Mouse (Mus musculus) E14TG2a.4 (cell line): ENCODE measurements around the gene Lurap1l.

Experiments used
- CTCF ChIP-seq: conservative IDR thresholded peaks from 2 replicates; pipeline ENCODE4 v1.5.1; 2014; ENCODE audit warnings: low read length
- POU5F1 ChIP-seq: IDR thresholded peaks from 2 replicates; pipeline ENCODE4 v1.6.1; 2014; ENCODE audit warnings: low read length, borderline replicate concordance

DNA sequence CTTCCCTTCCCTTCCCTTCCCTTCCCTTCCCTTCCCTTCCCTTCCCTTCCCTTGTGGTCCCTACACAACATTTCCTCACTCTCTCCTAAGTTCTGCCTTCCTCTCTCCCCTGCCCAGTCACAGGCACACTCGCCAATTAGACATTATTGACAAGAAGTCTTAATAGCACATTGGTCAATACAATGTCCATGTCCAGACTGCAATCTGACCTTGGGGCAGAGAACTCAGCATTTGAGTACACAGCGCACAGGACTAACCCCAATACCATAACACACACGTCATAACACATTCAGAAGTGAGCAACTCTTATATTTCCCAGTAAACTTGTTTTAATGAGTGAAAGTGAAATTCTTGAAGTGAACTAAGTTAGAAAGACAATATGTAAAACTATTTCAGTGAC lies 24.3 kb downstream of the Lurap1l start:
- TF ChIP-seq CTCF (no peak), POU5F1 (no peak)
